Mouse (Mus musculus): ENCODE data around the gene Dhrs1. TPM values are rescaled to one million over a fixed set of nuclear protein-coding genes. Genes with fewer than 3 reads are reported as not detected.

Dhrs1 gene
- total RNA-seq, 2 experiments from 2014 or later: 83.2 to 98.7 TPM

DNA sequence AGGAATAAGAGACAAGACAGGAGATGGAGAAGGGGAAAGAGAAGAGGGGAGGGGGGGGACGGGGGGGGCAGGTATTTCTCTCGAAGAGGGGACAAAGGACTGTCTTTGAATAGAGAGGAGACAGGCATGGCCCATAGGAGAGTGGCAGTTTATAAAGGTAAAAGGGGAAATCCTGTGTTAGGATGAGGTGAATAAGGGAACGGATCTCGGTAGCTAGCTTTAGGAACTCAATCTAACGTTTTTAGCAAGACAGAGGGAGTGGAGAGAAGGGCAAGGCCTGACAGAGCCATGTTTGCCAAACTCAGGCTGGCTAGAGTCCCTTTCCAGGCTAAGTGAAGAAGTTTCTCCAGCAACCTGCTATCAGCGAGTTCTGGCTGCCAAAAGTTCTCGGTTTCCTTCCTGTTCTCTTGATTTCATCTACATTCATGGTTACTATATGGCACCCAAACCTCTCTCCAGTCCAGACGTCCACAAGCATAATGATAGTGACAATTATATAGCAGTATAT, 23.0 kb downstream of the Dhrs1 start:
- DNase-seq (ENCODE audit: low spot score in 2 of 2): no peak

DNA sequence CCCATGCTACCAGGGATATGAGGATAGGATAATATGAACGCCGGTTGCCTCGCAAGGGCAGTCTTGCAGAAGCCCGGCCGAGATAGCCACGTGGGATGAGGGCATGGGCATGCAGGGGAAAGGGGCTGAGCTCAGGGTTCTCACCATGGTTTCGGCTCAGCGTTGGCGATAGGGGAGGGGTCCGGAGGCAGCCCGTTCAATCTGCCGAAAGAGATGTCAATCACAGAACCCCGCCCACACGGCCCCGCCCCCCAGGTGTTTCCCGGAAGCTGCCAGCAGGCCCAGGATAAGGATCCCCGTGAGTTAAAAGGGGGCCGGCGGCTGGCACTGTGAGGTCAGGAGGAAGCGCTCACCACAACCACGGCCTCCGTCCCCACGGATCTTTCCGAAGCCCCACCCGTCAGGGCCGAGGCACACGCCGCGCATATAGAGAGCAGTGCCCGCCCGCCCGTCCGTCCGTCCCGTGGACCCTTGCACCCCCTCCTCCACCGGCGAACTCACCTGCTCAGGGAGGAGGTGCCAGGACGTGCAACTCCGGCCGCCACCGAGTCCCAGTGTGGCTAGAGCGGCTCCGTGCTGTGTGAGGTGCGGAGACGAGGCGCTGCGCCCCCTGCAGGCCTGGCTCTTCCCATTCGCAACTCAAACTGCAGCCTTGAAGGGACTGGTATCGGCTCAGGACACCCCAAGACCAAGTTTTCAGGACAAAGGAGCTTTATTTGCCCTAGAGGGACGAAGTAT, 23.6 kb downstream of the Dhrs1 start, which contains the start of gene Rabggta:
Gene Rabggta (minus strand): TSS at position 564 of the 738 bp plus-strand sequence.
- DNase-seq (ENCODE audit: low spot score in 2 of 2): peak; percentile 85 to 96

DNA sequence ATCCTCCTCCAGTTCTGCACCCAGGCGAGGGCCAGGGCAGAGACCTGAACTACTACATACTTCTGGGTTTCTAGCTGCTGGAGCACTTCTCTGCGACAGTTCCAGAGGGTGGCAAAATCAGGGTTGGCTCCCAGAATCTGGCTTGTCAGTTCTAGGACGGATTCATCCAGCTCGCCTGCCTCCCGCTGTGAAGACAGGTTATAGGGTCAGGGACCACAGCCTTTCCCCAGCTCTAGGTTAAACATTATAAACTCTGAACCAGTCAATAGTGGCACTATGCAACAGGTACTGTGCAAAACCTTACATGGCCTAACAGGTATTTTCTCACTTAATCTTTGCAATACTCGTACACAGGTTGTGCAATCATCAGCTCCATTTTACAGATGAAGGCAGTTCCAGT, 24.4 kb downstream of the Dhrs1 start:
- DNase-seq (ENCODE audit: low spot score in 2 of 2): no peak

DNA sequence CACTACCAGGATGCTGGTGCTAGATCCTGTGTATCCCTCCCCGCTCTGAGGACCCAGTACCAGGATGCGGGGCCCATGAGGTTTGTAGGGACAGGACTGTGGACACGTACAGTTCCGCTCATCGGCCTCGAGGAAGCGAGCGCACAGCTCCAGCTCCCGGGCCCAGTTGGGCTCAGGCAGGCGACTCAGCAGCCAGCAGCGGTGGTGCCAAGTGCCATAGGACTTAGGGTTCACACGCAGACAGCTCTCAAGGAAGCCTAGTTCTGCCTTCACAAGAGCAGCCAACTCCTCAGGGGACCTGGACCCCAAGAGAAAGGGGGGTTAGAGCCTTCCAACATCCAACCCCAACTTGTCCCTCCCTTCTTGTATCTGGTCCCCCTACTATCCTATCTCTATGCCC, 24.8 kb downstream of the Dhrs1 start:
- no peak for DNase-seq (ENCODE audit: low spot score in 2 of 2)

DNA sequence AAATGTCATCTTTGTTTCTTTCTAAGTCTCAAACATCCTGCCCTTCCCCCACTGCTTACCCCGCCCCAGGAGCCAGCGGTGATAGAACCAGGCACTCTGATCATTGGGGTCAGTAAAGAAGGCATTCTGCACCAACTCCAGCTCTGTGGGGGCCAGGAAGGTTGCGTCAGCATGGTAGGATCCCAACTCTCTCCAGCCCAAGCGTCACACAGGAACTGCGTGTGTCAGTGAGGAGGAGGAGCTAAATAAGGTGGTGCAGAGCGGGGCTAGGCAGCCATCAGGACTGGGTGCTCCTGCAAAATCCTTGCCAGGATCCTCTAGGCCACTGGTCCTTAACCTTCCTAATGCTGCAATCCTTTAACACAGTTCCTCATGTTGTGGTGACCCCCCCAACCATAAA, 25.8 kb downstream of the Dhrs1 start:
- DNase-seq (ENCODE audit: low spot score in 2 of 2): no peak

DNA sequence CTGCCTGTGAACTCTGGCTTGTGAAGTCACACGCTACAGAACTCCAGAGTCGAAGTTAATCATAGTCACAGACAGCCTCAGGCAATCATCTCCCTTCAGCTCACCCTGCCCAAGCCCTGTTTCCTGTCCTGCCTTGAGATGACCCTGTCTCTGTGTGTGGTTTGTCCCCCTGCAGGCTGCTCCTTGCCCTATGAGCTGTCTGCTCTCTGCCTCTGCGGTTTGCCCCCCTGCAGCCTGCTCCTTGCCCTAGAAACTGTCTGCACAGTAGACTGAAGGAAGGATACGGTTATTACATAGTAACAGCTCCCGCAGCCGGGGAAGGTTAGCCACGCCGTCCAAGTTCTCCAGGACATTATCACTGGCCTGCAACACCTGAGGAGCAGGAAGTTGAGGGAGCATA, 28.6 kb downstream of the Dhrs1 start:
- DNase-seq (ENCODE audit: low spot score in 2 of 2): no peak

DNA sequence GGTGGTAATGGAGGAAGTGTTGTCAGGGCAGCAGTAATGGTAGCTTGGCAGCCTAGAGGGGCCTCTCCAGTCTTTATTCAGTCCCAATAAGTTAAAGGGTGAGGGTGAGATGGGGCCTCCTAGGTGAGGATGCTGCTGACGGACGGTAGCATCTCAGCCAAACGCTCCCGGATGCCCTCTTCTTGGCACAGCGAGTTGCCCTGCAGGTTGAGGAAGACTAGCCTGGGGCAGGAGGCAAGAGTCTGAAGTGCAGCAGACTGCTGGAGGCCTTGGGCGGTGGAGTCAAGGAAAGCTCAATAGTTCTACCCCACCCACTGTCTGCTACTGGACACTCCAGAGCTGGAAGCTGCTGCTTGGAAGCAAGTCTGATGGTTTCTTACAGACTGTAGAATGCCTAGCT, 29.2 kb downstream of the Dhrs1 start:
- DNase-seq (ENCODE audit: low spot score in 2 of 2): no peak

DNA sequence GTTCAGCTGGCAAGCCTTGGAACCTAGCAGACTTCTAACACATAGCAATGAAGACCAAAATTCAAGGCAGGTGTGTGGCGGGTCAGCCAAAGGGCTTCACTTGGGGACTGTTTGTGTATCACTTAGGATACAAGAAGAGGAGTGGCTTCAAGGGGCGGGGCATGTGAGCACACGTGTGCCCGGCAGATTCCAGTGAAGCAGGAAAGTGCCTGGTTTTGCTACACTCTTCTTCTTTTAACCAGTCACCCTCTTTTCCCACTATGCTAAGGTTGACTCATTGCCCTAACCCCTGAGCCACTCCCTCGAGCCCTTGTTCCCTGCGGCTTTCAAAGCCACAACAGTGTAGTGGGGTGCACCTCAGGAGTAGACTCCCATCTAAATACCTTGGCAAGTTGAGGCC, 30.6 kb downstream of the Dhrs1 start:
- no peak for DNase-seq (ENCODE audit: low spot score in 2 of 2)

DNA sequence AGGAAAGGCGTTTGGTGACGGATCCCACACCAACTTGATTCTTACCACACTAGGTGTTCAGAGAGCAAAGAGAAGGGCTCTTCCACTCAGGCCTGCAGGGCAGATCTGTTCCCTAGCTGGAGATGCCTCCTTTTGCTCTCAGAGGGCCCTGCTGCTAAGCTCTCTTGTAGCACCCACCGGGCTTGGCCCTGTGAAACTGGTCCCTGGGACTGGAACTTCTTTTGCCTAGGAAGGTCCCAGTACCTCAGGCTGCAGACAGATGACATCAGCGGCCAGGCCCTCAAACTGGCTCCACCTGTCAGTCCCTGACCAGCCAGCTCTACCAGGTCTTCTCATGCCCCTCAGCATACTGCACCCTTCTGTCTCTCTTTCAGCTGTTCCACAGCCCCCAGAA, 31.8 kb downstream of the Dhrs1 start, which contains the start of gene Tgm1:
Gene Tgm1 (minus strand): TSS at position 198 of the 394 bp plus-strand sequence.
- DNase-seq (ENCODE audit: low spot score in 2 of 2): no peak

DNA sequence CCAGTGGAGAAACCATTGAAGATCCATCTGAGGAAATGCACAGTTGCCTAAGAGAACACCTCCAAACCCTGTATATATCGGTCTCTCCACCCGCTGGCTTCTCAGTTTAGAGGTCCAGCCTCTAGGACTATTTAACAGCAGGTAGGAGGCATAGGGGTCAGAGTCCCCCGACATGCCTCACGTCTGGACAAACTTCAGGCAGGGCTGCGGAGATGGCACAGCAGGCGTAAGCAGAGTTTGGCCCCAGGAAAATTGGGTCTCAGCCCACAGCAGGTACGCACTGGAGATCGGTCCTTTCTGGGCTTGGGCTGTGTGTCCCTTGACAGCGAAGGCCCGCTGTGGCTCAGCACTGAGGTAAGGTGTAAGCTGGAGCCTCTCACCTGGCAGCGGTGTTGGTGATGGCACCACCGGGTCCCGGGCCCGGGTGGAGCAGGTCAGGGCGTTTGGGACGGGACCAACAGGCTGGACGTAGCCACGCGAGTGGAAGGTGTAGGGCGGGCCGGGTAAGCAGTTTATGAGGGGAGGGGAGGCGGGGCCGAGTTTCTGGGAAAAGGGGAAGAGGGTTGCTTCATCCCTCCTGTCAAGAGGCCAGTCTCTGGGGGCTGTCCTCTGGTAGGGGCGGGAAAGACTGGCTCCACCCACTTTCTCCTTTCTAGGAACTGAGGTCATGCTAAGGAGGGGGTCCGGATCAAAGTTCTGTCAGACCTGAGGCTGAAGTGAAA, 32.3 kb downstream of the Dhrs1 start:
- DNase-seq (ENCODE audit: low spot score in 2 of 2): no peak

DNA sequence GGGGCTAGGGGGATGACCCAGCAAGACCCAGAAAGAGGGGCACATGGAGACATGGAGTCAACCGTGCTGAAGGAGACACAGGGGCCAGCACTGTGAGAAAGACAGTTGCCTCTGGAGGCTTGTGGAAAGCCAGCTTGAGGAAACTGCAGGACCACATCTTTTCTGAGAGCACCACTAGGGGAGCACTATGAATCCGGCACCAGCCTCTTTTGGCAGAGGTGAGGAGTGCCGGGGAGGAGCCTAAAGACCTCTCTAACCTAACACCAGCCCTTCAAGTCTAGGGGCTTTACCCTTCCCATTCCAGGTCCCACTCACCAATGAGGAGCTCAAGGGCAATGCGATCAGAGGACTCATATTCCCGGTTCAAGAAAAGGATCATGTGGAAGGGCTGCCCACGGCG, 33.7 kb downstream of the Dhrs1 start:
- no peak for DNase-seq (ENCODE audit: low spot score in 2 of 2)

DNA sequence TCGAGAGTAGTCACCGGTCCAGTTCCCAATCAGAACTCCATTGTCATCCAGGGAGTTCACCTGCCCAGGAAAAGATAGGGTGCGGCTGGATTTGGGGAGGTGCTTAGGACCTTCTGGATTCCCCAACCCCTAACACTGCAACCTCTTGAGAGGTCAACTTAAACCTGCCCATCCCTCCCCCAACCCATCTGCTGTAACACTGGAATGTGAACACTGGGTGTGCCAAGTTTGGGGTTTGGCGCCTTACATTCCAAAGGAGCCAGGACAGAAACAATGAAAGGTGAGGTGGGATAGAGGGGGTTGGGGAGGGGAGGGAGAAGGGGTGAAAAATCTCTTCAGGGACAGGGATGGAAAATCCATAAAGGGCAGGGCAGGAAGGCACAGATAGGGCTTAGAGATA, 36.0 kb downstream of the Dhrs1 start:
- no peak for DNase-seq (ENCODE audit: low spot score in 2 of 2)

DNA sequence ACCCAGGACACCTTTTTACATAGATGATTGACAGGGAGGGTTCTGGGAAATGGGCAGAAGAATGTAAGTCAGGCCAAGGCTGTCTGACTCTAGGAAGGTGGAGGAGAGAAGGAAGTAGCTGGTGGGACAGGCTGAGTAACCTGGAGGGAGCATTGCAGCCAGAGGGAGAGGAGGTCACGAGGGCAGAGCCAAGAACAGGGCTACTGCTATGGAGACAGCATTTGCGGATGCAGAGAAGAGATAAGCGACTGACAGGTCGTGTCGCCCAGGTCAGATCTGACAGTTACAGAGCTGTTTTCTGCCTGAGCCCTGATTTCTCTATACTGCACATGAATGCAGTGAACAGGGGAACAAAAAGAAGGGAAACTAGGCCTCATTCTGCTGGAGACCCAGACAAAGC, 38.1 kb downstream of the Dhrs1 start:
- no peak for DNase-seq (ENCODE audit: low spot score in 2 of 2)

DNA sequence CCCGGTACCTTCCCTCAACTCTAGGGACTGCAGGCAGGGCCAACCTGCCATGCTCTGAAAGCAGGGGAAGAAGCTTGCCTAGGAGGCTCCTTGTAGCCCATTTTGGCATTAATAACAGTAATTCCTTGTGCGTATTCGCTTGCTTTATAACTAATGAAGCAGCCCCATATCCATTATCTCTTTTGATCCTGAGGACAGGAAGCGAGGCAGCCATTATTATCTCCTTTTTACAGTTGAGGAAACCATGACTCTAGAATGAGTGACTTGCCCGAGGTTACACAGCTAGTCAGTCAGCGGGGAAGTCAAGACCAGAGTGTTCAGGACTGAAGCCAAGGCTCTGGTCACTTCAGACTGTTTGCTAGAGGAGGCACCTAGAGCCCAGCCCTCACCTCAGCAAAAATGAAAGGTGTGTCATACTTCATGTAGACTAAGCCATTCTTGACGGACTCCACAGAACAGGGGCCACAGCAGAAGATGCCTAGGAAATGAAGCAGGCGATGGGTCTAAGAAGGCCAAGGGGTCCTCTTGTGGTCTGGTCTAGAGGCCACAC, 39.4 kb downstream of the Dhrs1 start:
- DNase-seq (ENCODE audit: low spot score in 2 of 2): no peak

DNA sequence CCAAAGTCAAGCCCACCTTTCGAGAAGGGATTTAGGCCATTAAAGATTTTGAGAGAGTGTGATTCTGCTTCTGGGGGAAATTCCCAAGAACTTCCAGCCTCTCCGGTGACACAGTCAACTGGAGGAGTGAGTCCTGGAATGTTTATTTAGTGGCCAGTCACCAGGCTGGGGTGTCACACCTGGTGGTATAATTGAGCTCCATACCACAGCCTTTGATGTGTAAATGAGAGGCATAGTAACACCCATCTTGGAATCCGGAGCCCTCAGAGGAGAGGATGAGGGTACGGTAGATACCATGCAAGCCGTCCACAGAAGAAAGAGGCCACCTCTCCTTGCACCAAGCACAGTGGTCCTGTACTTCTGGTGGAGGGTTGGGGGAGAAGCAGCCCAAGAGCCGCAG, 42.7 kb downstream of the Dhrs1 start:
- no peak for DNase-seq (ENCODE audit: low spot score in 2 of 2)

DNA sequence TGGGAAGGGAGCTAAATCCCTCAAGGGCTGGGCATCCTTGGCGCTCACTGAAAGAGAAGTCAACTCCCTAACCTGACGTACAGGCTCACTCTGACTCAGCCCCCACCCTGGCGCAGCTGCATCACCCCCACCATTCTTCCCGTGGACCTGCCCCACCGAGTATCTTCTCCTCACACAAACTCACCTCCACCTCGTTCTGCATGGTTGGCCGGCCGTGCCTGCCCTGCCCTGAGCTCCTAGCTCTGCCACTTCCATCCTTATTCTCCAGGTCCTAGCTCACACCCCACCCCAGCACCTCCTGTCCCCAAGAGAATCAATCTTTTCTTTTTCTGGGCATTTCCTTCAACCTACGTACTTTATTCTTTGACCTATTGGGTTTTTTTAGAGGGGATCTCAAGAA, 44.4 kb downstream of the Dhrs1 start:
- no peak for DNase-seq (ENCODE audit: low spot score in 2 of 2)

DNA sequence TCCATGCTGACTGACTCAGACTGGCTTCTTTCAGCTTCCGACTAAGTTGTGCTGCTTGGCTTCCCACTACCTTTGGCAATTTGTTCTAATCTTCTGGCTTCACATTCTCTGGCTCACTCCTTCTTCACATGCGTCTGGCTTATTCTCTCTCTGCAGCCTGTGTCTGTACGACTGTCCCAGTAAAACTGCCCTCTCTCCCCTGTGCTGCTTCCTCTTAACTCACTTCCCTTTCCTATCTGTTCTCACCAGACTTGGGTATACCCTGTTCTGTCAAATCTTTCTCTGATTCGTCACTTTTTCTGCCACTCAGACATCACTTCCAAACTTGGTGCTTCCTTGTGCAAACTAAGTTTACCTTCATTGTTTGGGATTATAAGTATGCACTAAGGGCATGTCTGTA, 48.3 kb downstream of the Dhrs1 start:
- DNase-seq (ENCODE audit: low spot score in 2 of 2): no peak

DNA sequence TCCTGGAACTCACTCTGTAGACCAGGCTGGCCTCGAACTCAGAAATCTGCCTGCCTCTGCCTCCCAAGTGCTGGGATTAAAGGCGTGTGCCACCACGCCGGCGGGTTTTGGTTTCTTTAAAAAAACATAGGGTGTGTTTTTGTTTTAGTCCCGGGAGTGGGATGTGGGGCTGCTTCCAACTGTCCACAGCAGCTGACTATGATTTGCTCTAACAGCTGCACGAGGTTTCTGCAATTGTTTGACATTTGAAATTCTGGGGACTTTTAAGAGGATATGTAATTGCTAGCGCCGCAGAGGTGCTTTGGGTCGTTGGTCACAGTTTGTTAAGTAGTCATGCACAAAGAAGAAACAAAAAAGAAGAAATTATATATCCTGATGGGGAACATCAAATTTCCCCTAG, 56.1 kb downstream of the Dhrs1 start:
- DNase-seq (ENCODE audit: low spot score in 2 of 2): no peak
